Mouse (Mus musculus) lung, adult 2 months (tissue): Measurements from ENCODE around the gene Trim41.

ENCODE experiments used
- CTCF ChIP-seq: fragments of 200-500 bp; IDR thresholded peaks from 2 replicates; pipeline ENCODE4 v1.5.1; 2011; ENCODE audit warnings: mild to moderate bottlenecking, low read length, control low read depth; ENCODE audit not compliant: insufficient read depth
- POLR2A ChIP-seq: fragments of 200-500 bp; IDR thresholded peaks from 2 replicates; pipeline ENCODE4 v1.6.1; 2011; ENCODE audit warnings: low read depth, mild to moderate bottlenecking, control low read depth, low read length, borderline replicate concordance; ENCODE audit errors: extremely low read depth

DNA sequence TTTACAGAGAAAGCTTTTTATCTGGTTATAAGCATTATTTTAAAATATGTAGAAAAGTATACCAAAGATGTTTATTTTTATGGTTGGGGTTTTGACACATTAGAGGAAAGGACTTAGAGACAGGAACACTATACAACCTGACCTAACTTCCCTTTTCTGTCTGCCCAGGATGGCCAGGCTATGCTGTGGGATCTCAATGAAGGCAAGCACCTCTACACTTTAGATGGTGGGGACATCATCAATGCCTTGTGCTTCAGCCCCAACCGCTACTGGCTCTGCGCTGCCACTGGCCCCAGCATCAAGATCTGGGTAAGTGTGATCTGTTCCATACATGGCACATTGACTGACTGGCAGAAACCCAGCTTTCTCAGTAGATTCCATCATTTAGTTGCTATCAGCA is 13.2 kb downstream of the Trim41 start:
- TF ChIP-seq CTCF, result no peak
- TF ChIP-seq POLR2A, result no peak
